Mouse (Mus musculus) neural tube, embryonic 12.5 days (tissue): ENCODE measurements around the gene Atg9a. TPM values are rescaled to one million over a fixed set of nuclear protein-coding genes. Genes with fewer than 3 reads are reported as not detected.

Experiments
- microRNA-seq: library from miRNA; unstranded; fragments of <30 nt; microRNA quantifications from one replicate; pipeline ENCODE4, GENCODE M21; 2017
- polyA plus RNA-seq: library from polyadenylated mRNA; unstranded; fragments of >200 nt; fragmentation: Nextera tagmentation; extraction: Ambion mirVana; gene quantifications from 2 replicates; pipeline ENCODE4 v1.2.1, GENCODE M21; 2016

The Atg9a gene
- polyA plus RNA-seq, 1 experiment from 2014 or later = 41.0 TPM

Small RNA genes within 50 kb of the gene (microRNA-seq; reads per million reads assigned to microRNA genes)
- not detected for gene Gm27943

Other genes with a start within 250 kb of the Atg9a start
- 0.24 and 0.28 TPM in 2 replicates for gene Ihh, start 240.5 kb downstream of the Atg9a start, polyA plus RNA-seq
- 10.7 and 11.5 TPM in 2 replicates for gene Nhej1, start 67.0 kb downstream of the Atg9a start, polyA plus RNA-seq
- gene Slc23a3, start 58.3 kb downstream of the Atg9a start, polyA plus RNA-seq = not detected in 2 replicates
- 70.0 and 72.3 TPM in 2 replicates for gene Cnppd1, start 49.5 kb downstream of the Atg9a start, polyA plus RNA-seq
- 94.5 and 96.0 TPM in 2 replicates for gene Retreg2, start 49.4 kb downstream of the Atg9a start, polyA plus RNA-seq
- 37.8 and 38.5 TPM in 2 replicates for gene Zfand2b, start 23.6 kb downstream of the Atg9a start, polyA plus RNA-seq
- gene Abcb6, start 11.8 kb downstream of the Atg9a start, polyA plus RNA-seq = 37.8 and 39.1 TPM in 2 replicates
- gene Ankzf1, start within 50 bp of the Atg9a start, polyA plus RNA-seq = 22.2 and 25.2 TPM in 2 replicates
- 17.0 and 18.2 TPM in 2 replicates for gene Glb1l, start 18.6 kb upstream of the Atg9a start, polyA plus RNA-seq
- 136 and 143 TPM in 2 replicates for gene Stk16, start 18.6 kb upstream of the Atg9a start, polyA plus RNA-seq
- gene Tuba4a, start 27.7 kb upstream of the Atg9a start, polyA plus RNA-seq = 9.4 and 11.9 TPM in 2 replicates
- gene A630095N17Rik, start 39.9 kb upstream of the Atg9a start, polyA plus RNA-seq = not detected in 2 replicates
- gene Dnajb2, start 44.2 kb upstream of the Atg9a start, polyA plus RNA-seq = 49.6 and 54.9 TPM in 2 replicates
- 13.8 and 15.0 TPM in 2 replicates for gene Ptprn, start 72.3 kb upstream of the Atg9a start, polyA plus RNA-seq
- gene Resp18, start 86.2 kb upstream of the Atg9a start, polyA plus RNA-seq = 61.9 and 69.5 TPM in 2 replicates
- 193 and 201 TPM in 2 replicates for gene Dnpep, start 125.8 kb upstream of the Atg9a start, polyA plus RNA-seq
- gene Des, start 168.1 kb upstream of the Atg9a start, polyA plus RNA-seq = 9.3 and 12.7 TPM in 2 replicates
- 15.8 and 17.1 TPM in 2 replicates for gene Speg, start 183.1 kb upstream of the Atg9a start, polyA plus RNA-seq
- 69.9 and 83.5 TPM in 2 replicates for gene Gmppa, start 243.7 kb upstream of the Atg9a start, polyA plus RNA-seq